Mouse (Mus musculus): Measurements from ENCODE around the gene Ephb1. TPM values are rescaled to one million over a fixed set of nuclear protein-coding genes. Genes with fewer than 3 reads are reported as not detected.
A peak's percentile ranks its signal among the peaks of the same experiment; 100 is the strongest.

Gene Ephb1
- total and polyA plus RNA-seq, 2 experiments: under 0.01 to 0.05 TPM

- no peak overlapping the region for H3K9ac ChIP-seq (ENCODE audit: low read depth, low read length)
- DNase-seq (ENCODE audit: extremely low read depth, low read depth, low spot score): no peak
- H3K4me1 ChIP-seq (ENCODE audit: control insufficient read depth, insufficient read depth, low read length): 0 out of 2 replicates have a peak, but pooled peaks cover 1% of the 10 kb centered on the region
- TF ChIP-seq POLR2A (IDR thresholded peaks at IDR 0.05; ENCODE audit: extremely low read depth, insufficient read depth, low read length): no peak
- TF ChIP-seq CTCF (IDR thresholded peaks at IDR 0.05; ENCODE audit: low read depth, low read length): no peak
- H3K27ac ChIP-seq (replicated peaks; ENCODE audit: insufficient read depth, low read depth, low read length): no peak overlapping the region
- H3K79me2 ChIP-seq (ENCODE audit: control insufficient read depth, insufficient read depth, low read length): no peaks in the 10 kb centered on the region
- WGBS: 89% methylated on average over 13 of the region's 13 CpGs
- H3K27me3 ChIP-seq (ENCODE audit: control insufficient read depth, insufficient read depth, low read length): no peaks in the 10 kb centered on the region
- H3K36me3 ChIP-seq (ENCODE audit: control insufficient read depth, insufficient read depth, low read length): no peaks in the 10 kb centered on the region
- no peak overlapping the region for H3K4me3 ChIP-seq (ENCODE audit: insufficient read depth, low read depth, low read length)
These were observed 161.5 kb downstream of the Ephb1 start for GRCm38 (mm10) chr9:102192724-102193685.

DNA sequence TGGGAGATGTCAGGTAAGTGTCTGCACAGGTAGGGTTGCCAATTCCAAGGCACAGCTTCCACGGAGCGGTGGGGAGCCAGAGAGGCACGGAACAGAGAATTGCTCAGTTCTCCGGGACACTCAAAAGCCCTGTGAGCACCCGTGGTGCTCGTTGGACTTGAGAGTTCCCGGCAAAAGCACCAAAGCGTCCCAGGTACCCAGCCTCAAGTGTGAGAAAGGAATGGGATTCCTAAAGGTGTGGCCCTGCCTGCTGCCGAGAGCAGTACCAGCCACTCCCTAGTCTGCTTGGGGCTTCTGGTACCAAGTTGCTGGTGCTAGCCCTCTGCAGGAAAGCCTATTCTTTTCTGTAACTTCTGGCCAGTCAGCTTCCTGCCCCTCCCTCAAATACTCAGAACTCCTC lies 164.4 kb downstream of the Ephb1 start:
- H3K79me2 ChIP-seq (ENCODE audit: control insufficient read depth, insufficient read depth, low read length): no peaks in the 10 kb centered on the region
- no peaks in the 10 kb centered on the region for H3K36me3 ChIP-seq (ENCODE audit: control insufficient read depth, insufficient read depth, low read length)
- H3K27ac ChIP-seq (replicated peaks; ENCODE audit: insufficient read depth, low read depth, low read length): no peak overlapping the region
- WGBS: 83% methylated on average over 9 of the region's 9 CpGs
- no peak for DNase-seq (ENCODE audit: extremely low read depth, low read depth, low spot score)
- TF ChIP-seq POLR2A (IDR thresholded peaks at IDR 0.05; ENCODE audit: extremely low read depth, insufficient read depth, low read length): no peak
- no peak for TF ChIP-seq CTCF (IDR thresholded peaks at IDR 0.05; ENCODE audit: low read depth, low read length)
- 0 out of 2 replicates have a peak, but pooled peaks cover 1% of the 10 kb centered on the region for H3K4me1 ChIP-seq (ENCODE audit: control insufficient read depth, insufficient read depth, low read length)
- no peak overlapping the region for H3K4me3 ChIP-seq (ENCODE audit: insufficient read depth, low read depth, low read length)
- no peak overlapping the region for H3K9ac ChIP-seq (ENCODE audit: low read depth, low read length)
- H3K27me3 ChIP-seq (ENCODE audit: control insufficient read depth, insufficient read depth, low read length): no peaks in the 10 kb centered on the region

- Histone ChIP-seq H3K4me3 (ENCODE audit: insufficient read depth, low read depth, low read length) (no peak overlapping the region), H3K9ac (ENCODE audit: low read depth, low read length) (no peak overlapping the region), H3K36me3 (ENCODE audit: control insufficient read depth, insufficient read depth, low read length) (no peaks in the 10 kb centered on the region), H3K79me2 (ENCODE audit: control insufficient read depth, insufficient read depth, low read length) (no peaks in the 10 kb centered on the region), H3K27me3 (ENCODE audit: control insufficient read depth, insufficient read depth, low read length) (no peaks in the 10 kb centered on the region), H3K4me1 (ENCODE audit: control insufficient read depth, insufficient read depth, low read length) (0 out of 2 replicates have a peak, but pooled peaks cover 1% of the 10 kb centered on the region), H3K27ac (replicated peaks; ENCODE audit: insufficient read depth, low read depth, low read length) (no peak overlapping the region)
- 60% methylated on average over 11 of the region's 11 CpGs for WGBS
- peak; percentile 19 for DNase-seq (ENCODE audit: extremely low read depth, low read depth, low spot score)
- TF ChIP-seq CTCF (IDR thresholded peaks at IDR 0.05; ENCODE audit: low read depth, low read length) (no peak), POLR2A (IDR thresholded peaks at IDR 0.05; ENCODE audit: extremely low read depth, insufficient read depth, low read length) (no peak)
These were observed 165.1 kb downstream of the Ephb1 start for GRCm38 (mm10) chr9:102189406-102189805.

DNA sequence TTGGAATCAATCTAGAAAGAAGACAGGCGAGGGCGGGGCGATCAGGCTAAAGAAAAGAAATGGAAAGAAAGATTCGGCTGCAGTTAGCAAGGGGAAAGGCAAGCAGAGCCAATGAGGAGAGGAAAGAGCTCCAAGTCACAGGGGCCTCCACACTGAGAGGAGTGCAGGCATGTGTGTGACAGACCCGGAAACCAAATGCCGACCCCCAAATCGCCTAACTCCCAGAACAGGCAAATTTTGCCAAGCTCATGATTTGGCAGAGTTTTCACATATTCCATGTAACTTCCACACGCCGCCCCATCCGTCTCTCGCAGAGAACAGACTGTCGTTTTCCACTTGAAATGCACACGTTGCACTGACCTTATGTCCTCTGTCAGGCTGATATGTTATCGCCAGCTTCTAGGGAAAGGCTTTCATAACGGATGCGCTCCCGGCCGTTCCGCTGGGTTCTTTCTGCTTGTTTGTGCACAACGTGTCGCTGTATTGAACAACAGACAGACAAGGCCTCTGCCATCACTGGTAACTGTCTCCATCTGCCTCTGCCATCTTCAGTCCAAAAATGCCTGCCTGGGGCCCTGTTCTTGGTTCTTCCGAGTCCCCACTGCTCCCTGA lies 170.7 kb downstream of the Ephb1 start:
- no peaks in the 10 kb centered on the region for H3K79me2 ChIP-seq (ENCODE audit: control insufficient read depth, insufficient read depth, low read length)
- no peak for DNase-seq (ENCODE audit: extremely low read depth, low read depth, low spot score)
- peak overlapping the region; percentile 5; the same call in 1 of the 2 replicates for H3K27ac ChIP-seq (replicated peaks; ENCODE audit: insufficient read depth, low read depth, low read length)
- no peak for TF ChIP-seq POLR2A (IDR thresholded peaks at IDR 0.05; ENCODE audit: extremely low read depth, insufficient read depth, low read length)
- no peak for TF ChIP-seq CTCF (IDR thresholded peaks at IDR 0.05; ENCODE audit: low read depth, low read length)
- H3K36me3 ChIP-seq (ENCODE audit: control insufficient read depth, insufficient read depth, low read length): no peaks in the 10 kb centered on the region
- 79% methylated on average over 22 of the region's 22 CpGs for WGBS
- H3K27me3 ChIP-seq (ENCODE audit: control insufficient read depth, insufficient read depth, low read length): no peaks in the 10 kb centered on the region
- H3K4me3 ChIP-seq (ENCODE audit: insufficient read depth, low read depth, low read length): no peak overlapping the region
- H3K4me1 ChIP-seq (ENCODE audit: control insufficient read depth, insufficient read depth, low read length): no peaks in the 10 kb centered on the region
- H3K9ac ChIP-seq (ENCODE audit: low read depth, low read length): no peak overlapping the region

DNA sequence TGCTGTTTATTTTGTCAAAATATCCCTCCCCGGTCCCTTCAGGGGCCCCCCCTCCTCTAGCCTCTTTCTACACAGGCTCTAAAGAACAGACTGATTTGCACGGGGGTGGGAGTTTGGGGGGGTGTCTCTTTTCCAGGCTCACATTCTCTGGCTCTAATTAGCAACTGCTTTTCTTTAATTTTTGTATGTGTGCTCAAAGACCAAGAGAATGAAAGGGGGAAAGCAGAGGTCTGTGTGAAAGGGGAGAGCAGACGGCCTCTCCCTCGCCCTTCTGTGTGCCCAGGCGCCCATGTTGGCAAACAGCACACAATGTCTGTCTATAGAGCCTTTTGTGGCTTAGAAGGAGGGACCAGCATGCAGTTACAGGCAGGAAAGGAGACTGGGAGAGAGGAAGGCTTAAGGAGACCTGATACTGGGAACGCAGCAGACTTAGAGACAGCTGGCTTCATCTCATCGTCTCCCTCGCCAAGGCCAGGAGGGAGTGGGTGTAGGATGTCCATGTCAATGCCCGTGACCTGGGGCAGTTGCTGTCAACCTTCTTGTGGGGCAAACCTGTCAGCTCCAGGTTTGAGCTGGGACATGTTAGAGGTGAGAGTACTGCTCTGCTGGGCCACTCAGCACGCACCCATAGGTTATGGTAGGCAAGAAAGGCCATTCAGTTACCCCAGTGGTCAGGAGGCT lies 172.5 kb downstream of the Ephb1 start:
- Histone ChIP-seq H3K79me2 (ENCODE audit: control insufficient read depth, insufficient read depth, low read length) (no peaks in the 10 kb centered on the region), H3K27me3 (ENCODE audit: control insufficient read depth, insufficient read depth, low read length) (no peaks in the 10 kb centered on the region), H3K4me3 (ENCODE audit: insufficient read depth, low read depth, low read length) (no peak overlapping the region), H3K4me1 (ENCODE audit: control insufficient read depth, insufficient read depth, low read length) (no peaks in the 10 kb centered on the region), H3K27ac (replicated peaks; ENCODE audit: insufficient read depth, low read depth, low read length) (no peak overlapping the region), H3K9ac (ENCODE audit: low read depth, low read length) (no peak overlapping the region), H3K36me3 (ENCODE audit: control insufficient read depth, insufficient read depth, low read length) (no peaks in the 10 kb centered on the region)
- WGBS: 79% methylated on average over 10 of the region's 10 CpGs
- no peak for DNase-seq (ENCODE audit: extremely low read depth, low read depth, low spot score)
- TF ChIP-seq CTCF (IDR thresholded peaks at IDR 0.05; ENCODE audit: low read depth, low read length): no peak
- TF ChIP-seq POLR2A (IDR thresholded peaks at IDR 0.05; ENCODE audit: extremely low read depth, insufficient read depth, low read length): no peak
